Mouse (Mus musculus): Measurements from ENCODE around the gene D17Wsu92e.
A peak's percentile ranks its signal among the peaks of the same experiment; 100 is the strongest.
"Not testable (repeated sequence)": the region's sequence is repeated elsewhere in the genome, so short reads cannot be mapped to it uniquely, and the experiment has no call there.

D17Wsu92e gene

DNA sequence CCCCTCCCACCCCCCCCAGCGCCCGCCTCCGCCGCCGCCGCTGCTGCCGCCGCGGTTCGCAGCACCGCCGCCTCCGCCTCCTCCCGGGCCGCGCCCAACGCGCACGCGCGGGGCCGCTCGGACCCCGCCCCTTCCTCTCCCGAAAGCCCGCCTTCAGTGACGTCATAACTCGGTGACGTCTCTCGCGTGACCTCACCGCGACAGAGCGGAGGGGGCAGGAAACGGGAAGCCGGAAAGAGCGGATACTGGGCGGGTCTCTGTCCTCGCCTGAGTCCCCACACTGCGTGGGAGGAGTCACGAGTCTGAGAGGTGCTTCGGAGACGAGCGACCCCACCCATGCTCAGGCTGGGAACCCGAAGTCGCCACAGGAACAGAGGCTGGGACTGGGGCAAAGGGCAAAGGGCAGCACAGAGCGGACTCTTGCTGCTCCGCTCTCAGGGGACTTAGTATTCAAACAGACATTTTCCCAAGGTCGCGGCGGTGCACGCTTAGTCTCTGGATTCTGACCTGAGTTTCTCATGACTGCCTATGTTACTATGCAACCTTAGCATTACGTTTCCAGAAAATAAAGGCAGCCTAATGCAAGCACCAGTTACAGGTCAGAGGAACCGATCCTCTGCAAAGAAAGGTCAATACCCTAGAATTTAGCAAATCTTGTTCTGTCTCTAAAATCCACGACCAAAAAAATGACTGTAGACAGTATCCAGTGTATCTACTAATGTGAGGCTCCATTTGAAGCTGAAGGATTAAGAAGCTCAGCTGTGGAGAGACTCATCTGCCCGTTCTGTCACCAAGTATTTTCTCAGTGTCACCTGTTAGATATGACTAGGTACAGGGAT lies at the start of gene D17Wsu92e:
D17Wsu92e (minus strand) TSS at position 81 of the 839 bp plus-strand sequence.
- DNase-seq = peak; percentile 99

DNA sequence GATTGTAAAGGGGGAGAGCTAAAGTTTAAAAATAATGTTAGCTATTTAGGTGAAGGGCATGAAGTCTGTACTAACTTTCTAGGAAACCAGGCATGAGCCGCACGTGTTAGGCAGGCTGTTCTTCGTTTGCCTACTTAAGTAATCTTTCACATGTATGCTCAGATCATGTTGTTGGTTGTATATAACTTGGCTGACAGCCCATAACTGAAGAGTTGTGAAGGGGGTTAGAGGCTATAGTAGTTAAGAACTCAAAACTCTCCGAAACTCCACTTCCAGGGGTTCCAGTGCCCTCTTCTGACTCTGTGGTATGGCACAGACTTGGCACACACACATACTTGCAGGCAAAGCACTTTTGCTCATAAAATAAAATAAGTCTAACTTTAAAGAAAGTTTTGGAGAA lies 46.3 kb upstream of the D17Wsu92e start:
- no peak for DNase-seq

DNA sequence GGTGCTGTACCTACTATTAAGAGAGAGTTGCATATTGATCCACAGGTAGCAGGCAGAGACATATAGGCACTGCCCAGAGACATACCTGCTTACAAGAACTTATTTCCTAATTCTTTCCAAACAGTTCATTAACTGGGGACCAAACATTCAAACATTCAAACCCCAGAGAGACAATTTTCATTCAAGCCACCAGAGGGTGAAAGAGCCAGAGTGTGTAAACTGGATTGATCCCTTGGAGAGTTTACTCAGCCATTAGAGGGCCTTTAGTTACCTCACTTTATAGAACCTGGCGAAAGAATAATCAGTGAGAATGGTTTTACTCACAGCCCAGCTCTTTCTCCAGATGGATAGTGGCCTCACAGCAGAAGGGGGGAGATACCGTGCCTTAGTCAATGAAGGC lies 45.0 kb upstream of the D17Wsu92e start:
- DNase-seq = no peak

DNA sequence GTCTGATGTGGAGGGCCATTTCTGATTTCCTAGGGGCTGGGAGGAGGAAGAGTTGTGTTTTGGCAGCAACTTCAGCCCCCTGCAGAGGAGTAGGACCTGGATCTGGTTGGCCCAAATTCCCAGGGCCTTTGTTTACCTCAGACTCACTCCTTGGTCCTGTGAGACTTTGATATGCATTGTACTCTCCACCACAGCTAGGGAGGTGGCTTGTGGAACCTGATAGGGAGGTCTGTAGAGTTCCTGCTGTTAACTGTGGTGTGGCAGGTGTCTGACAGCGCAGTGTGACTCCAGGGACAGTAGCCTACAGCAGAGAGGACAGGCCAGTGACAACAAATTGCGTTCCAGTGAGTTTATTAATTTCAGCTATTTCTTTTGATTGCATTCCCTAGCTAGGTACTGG lies 38.7 kb upstream of the D17Wsu92e start:
- DNase-seq = no peak

DNA sequence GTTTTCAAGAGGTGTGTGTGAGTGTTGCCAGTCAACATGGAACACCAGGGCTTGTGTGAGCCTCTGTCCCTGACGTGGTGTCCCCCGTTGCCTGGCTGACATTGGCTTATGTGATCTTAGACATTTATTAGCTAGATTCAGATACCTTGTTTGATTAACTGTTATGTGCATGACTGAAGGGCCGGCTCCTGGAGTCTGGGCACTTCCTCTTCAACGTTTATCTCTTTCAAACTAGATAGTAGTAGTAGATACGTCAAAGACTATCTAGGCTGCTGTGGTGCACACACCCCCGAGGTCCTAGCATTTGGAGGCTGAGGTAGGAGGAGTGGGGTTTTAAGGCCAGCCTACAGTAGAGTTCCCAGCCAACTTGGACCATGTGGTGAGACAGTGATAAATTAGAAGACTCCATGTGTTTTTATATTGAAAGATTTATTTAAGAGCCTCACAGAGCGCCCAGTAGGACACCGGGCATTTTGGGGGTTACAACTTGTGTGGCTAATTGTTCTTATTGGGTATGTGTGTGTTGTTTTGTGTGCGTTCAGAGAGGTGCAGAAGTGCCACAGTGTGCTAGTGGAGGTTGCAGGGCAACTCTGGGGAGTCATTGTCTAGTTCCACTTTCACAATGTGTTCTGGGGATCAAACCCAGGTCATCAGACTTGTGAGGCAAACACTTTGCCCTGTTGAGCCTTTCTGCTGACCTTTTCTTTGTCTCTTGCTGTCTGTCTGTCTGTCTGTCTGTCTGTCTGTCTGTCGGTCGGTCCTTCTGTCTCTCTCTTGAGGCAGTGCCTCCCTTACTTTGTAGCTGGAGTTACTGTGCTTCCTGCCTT lies 37.4 kb upstream of the D17Wsu92e start:
- no peak for DNase-seq

DNA sequence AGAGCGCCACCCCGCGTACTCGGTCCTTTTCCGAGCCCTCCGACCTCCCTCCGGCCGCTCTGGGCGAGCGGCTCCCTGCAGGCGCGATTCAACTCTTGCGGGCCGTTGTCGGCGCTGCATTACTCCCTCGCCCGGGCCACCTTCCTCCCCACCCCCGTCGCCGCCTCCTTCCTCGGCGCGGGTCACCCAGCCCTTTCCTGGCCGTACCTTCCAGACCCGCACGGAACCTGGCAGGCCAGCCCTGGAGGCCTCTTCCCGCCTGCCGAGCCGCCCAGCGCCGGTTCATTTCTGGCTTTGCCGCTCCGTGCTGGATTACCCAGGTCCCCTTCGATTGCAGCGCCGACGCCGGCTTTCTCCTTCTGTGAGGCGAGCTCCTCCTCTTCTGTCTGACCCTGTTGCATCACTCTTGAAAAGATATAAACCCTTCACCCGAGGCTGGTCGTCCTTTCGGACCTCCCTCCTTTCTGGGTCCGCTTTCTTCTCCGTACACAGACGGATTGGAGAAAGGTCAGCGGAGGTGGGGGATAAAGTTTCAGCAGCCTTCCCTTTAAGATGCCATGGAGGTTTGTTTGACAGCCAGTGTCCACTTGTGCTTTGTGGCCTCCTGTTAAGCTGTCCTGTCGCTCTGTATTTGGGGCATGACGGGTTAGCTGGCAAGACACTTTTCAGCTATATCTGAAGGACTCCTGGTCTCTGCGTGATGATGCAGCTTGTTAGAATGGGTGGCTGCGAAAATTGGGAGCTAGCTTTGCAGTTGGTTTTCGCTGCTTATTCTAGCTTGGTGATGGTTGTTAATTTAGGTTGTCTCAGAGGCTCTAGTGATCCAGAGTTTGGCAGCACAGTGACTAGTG lies 36.6 kb upstream of the D17Wsu92e start:
- peak; percentile 32 for DNase-seq

DNA sequence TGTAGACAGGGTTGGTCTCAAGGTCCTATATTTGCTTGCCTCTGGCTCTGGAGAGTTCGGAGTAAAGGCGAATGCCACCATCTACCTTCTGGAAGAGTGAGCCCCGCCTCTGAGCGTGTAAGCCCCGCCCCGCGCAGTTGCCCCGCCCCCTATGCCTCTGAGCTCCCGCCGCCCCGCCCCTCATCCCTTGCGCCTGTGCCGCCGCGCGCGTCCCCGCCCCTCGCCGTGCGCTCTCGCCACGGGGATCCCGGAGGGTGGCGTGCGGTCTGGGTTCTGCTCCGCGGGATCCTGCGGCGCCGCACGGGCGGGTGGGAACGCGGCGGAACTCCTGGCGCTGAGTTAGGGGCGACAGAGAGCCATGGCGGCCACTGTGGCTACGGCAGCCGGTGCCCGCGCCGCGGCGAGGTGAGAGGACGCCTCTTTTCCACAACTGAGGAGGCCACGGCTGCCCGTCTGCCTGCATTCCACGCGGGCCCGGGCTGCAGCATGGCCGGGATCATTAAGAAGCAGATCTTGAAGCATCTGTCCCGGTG lies 35.9 kb upstream of the D17Wsu92e start, which contains the start of gene Uhrf1bp1:
Uhrf1bp1 (plus strand) TSS at position 177 of the 533 bp plus-strand sequence.
- peak; percentile 82 for DNase-seq

DNA sequence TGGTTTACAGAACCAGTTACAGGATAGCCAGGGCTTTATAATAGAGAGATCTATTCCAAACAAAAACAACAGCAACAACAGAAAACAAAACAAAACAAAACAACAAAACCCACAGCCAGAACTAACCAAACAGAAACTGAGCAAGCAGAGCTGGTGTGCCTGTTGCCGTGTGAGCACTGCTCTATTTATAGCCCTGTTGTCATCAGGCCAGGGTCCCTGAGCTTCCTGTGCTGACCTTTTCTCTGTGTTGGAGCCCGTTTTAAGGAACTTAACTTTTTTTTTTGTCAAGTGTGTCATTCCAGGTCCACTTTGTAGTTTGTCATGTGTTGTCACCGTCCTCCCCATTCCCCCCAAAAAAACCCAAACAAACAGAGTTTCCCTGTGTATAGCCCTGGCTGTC lies 30.6 kb upstream of the D17Wsu92e start:
- DNase-seq = no peak

DNA sequence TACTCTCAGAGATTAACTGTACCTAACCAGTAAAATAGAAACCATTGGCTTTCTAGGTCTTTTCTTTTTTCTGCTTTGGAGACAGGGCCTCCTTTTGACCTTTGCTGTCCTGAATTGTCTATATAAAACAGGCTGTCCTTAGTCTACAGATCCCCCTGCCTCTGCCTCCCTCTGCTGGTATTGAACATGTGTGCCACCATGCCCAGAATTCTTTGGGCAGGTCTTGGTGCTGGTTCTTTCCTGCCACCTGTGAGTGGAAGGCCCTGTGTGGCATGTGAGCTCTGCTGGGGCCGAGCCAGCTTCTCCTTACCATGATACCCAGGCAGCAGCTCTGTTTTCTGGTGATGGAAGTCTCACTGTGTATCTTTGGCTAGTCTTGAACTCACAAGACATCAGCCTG lies 27.9 kb upstream of the D17Wsu92e start:
- no peak for DNase-seq

DNA sequence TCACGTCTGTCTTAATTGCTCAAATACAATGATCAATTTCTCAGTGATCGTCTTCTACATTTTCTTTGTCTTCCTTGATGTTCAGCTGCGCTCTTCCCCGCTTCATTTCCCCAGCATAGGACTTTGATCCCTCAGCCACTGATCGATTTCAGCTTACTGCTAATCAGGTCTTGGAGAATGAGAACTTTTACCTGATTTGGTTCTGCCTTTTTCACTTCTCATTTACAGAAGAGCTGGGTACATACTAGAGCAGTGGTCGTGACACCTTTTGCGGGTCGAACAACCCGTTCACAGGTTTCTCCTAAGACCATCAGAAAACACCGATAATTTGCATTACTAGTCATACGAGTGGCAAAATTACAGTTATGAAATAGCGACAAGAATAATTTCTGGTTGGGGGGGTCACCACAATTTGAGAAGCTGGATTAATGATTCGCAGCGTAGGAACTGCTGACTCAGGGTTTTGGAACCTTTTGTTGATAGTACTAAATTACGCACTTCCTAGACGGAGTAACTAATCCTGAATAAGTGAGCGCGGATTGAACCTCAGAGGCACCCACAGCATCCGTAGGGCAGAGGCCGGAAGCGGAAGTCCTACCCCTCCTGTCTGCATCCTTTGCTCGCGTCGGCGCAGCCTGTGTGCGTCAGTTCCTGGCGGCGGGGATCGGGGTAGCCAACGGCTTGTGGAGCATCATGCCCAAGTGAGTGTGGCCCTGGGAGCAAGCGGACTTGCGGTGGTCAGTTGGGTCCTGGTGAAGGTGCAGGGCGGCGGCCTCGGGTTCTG lies 19.2 kb upstream of the D17Wsu92e start:
- DNase-seq = peak; percentile 93

DNA sequence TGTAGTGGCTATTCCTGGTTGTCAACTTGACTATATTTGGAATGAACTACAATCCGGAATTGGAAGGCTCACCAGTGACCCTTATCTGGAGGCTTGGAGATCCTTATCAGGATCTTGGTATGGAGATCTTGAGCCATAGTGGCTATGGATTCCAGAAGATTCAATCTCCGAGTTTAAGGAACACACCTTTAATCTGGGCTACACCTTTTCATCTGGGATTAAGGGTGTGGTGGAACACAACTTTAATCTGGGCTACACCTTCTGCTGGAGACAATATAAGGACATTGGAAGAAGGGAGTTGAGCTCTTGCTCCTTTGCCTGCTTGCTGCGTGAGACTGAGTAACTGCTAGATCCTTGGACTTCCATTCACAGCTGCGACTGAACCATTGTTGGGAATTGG lies 17.4 kb upstream of the D17Wsu92e start, which contains the start of gene Snrpc:
Snrpc (plus strand) TSS at position 301 of the 400 bp plus-strand sequence.
- not testable (repeated sequence) for DNase-seq

DNA sequence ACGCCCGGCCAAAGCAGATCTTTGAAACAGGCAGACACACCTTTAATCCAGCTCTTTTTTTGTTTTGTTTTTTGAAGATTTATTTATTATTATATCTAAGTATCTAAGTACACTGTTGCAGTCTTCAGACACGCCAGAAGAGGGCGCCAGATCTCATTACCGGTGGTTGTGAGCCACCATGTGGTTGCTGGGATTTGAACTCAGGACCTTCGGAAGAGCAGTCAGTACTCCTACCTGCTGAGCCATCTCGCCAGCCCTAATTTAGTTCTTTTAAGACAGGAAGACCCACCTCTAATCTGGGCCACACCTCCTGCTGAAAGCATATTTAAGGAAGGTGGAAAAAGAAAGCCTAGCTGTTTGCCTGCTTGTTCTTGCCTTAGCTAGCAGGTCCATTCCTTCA lies 10.0 kb upstream of the D17Wsu92e start:
- peak; percentile 32 for DNase-seq

DNA sequence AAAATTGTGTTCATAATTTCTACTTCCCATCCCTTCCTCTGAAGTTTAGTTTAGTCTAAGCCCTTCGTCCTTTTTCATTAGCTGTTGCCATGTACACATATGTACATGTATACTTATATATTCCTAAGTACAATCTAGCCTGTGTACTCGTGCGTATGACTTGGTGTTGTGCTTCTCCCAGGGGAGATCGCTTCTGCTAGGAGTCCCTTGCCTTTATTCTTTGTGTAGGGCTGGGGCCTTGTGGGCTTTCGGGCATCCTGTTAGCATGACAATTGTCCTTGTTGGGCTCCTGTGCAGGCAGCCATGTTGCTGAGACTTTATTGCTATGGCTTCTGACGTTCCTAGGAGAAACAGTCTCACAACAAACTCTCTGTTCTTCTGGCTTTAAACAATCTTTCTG lies 7.1 kb upstream of the D17Wsu92e start:
- no peak for DNase-seq

DNA sequence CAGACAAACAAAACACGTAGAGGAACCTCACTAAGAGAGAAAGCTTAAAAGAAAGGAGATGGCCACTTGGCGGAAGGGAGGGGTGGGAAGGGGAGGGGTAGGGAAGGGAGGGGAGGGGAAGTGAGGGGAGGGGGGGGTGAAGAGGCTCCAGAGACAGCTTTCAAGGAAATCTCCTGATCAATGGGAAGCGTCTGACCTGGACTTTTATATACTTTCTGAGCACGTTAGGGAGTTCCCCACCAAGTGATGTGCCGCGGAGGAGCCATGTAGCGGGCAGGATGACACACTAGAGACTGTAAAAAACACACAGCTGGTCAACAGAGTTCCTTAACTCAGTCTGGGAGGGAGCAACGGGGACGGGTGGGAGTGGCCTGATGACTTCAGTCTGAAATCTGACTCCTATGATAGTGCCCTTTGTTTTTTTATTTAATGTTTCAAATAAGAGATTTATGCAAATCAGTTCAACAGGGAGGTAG lies 6.5 kb upstream of the D17Wsu92e start:
- DNase-seq = peak; percentile 29

DNA sequence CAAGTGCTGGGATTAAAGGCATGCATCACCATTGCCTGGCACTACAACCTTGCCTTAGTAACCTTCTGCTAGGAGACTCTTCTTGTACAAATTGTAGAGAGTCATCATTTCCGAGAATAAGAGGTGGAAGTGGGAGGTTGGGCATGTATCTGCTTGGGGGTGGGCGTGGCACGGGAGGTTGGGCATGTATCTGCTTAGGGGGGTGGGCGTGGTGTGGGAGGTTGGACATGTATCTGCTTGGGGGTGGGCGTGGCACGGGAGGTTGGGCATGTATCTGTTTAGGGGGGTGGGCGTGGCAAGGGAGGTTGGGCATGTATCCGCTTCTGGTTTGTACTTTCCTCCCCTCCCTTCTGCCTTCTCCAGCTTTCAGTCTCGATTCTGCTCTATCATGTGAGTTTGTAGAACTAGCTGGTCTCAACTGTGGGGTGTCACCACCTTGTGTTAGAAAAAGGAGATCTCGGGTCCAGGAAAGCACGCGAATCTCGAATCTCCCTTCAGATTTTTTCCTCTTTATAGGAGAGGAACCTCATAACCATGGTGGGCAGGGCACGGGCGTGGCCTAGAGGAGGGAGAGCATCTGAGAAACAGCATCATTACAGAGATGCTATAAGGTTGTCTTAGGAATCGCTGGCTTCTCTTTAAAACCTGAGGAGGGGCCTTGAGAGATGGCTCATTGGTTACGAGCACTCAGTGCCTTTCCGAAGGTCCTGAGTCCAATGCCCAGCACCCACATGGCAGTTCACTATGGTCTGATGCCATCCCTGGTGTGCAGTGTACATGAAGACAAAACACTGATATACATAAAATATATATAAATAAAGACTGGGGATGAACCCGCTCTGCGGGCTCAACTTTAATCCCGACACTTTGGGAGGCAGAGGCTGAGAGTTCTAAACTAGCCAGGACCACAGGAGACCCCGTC lies 5.8 kb upstream of the D17Wsu92e start:
- peak; percentile 86 for DNase-seq

DNA sequence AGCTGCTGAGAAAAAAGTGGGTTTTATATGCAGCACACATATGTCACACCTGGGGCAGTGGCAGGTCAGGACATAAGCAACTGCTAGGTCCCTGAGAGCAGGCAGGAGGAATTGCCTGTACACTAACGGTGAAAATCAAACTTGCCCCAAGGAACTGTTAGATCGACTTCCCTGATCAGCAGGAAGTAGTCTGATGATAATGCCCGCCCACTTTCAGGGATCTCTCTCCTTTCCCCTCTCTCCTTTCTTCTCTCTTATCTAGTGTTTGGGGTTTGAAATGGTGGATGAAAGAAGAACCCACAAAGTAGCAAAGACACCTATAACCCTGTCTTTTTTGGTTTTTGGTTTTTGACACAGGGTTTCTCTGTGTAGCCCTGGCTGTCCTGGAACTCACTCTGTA lies 5.1 kb upstream of the D17Wsu92e start:
- DNase-seq = peak; percentile 20

DNA sequence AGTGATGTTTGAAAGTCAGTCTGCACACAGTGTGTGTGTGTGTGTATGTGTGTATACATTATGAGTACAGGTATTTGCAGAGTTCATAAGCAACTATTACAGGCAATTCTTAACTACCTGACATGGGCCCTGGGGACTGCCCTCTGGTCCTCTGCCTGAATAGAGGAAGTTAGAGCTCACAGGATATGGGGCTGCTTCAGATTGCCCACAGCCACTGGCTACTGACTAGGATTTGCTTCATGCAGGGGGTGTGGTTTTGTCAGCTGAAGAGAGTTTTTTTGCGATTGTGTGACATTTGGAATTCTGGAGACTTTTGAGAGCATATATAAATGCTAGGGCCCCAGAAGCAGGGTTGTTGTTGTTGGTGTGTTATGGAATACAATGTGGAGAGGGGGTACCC lies 4.5 kb upstream of the D17Wsu92e start:
- DNase-seq = no peak

DNA sequence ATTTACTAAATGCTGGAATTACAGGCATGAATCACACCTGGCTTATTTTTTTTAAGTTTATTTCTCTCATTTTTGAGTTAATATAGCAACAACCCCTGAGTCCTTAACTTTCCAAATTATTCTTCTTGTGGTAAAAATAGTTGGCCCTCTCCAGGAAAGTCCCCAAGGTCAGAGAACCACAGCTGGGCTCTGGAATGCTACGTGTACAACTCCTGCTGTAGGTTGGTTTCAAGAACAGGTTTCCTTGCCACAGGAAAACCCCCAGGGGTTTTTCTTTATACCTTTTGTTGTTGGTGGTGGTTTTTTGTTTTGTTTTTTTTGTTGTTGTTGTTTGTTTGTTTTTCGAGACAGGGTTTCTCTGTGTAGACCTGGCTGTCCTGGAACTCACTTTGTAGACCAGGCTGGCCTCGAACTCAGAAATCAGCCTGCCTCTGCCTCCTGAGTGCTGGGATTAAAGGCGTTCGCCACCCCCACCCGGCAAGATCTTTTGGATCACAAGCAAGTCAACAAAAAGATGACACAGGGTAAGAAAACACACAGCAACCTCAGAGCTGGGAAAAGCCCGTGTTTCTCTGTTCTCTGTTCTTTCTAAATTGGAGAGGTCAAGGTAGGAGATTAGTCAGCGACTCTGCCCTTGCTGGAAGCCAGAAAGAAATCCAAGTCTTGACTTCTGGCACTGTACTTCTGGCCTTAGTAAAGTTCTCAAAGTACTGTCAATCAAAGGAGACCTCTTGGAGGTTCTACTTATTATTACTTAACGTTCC lies 2.9 kb upstream of the D17Wsu92e start:
- DNase-seq = no peak

Measured in thymus, postnatal 14 days (tissue).